Mouse (Mus musculus): ENCODE measurements at regions not wholly inside any gene's neighbourhood (a gene's known extent, or its start where the extent isn't known, plus 50 kb on each side); places are given as distances from the start of the nearest gene placed in this dataset.

DNA sequence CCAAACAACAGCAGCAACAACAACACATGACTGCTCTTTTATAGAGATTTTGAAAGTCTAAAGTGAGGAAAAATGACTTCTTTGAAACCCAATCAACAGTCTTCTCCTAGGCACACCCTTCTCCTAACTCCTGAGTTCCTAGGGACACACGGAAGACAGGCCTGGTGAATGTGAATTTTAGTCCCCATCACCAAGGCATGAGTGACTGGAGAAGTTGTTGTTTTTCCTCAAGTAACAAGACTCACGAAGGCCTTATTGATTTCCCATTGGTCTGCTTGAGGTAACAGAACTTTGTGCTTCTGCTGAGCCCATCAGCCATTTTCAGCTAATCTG is 209.2 kb upstream of the Pfn2 start:
- TF ChIP-seq POLR2A (IDR thresholded peaks at IDR 0.05; ENCODE audit: low read depth, low read length) (no peak), CTCF (IDR thresholded peaks at IDR 0.05; ENCODE audit: extremely low read depth, insufficient read length, insufficient replicate concordance, low read depth, low read length) (no peak)

Data from small intestine, adult 2 months (tissue).